Mouse (Mus musculus) hindbrain, embryonic 13.5 days (tissue): ENCODE data around the gene Mogat2. TPM values are rescaled to one million over a fixed set of nuclear protein-coding genes. Genes with fewer than 3 reads are reported as not detected.

Experiments used
- ATAC-seq: fragments of 200-750 bp; cut with Nextera tagmentation; 2 replicates; pipeline ENCODE4 v1.8.0; 2017; ENCODE audit warnings: moderate TSS enrichment; ENCODE audit not compliant: low FRiP score
- H3K27ac ChIP-seq: fragments of 300-500 bp; sonication (generic); 2 replicates; pipeline ENCODE4 v1.5.1; 2015; ENCODE audit warnings: inconsistent platforms, mild to moderate bottlenecking, moderate library complexity
- H3K27me3 ChIP-seq: fragments of 300-500 bp; sonication (generic); 2 replicates; pipeline ENCODE4 v1.6.1; 2015; ENCODE audit warnings: mild to moderate bottlenecking, inconsistent platforms
- H3K36me3 ChIP-seq: fragments of 300-500 bp; sonication (generic); 2 replicates; pipeline ENCODE4 v1.6.1; 2015; ENCODE audit warnings: mild to moderate bottlenecking, inconsistent platforms
- H3K4me1 ChIP-seq: fragments of 300-500 bp; sonication (generic); replicated peaks from 2 replicates; pipeline ENCODE4 v1.6.1; 2015; ENCODE audit warnings: inconsistent platforms
- H3K4me2 ChIP-seq: fragments of 300-500 bp; sonication (generic); 2 replicates; pipeline ENCODE4 v1.6.1; 2015; ENCODE audit warnings: inconsistent platforms, mild to moderate bottlenecking, moderate library complexity
- H3K4me3 ChIP-seq: fragments of 300-500 bp; sonication (generic); 2 replicates; pipeline ENCODE4 v1.5.1; 2015; ENCODE audit warnings: mild to moderate bottlenecking, inconsistent platforms
- H3K9ac ChIP-seq: fragments of 300-500 bp; sonication (generic); 2 replicates; pipeline ENCODE4 v1.6.1; 2015; ENCODE audit warnings: mild to moderate bottlenecking, inconsistent platforms
- H3K9me3 ChIP-seq: fragments of 300-500 bp; sonication (generic); 2 replicates; pipeline ENCODE4 v1.6.1; 2016; ENCODE audit warnings: inconsistent platforms
- WGBS: fragments of 180-500 bp; shearing (Covaris S2); methylation state at CpG from one replicate; pipeline ENCODE4 v1.1.7; 2015; 5-methylcytosine and 5-hydroxymethylcytosine counted together
- polyA plus RNA-seq: library from polyadenylated mRNA; unstranded; fragments of >200 nt; fragmentation: Nextera tagmentation; extraction: Ambion mirVana; gene quantifications from 2 replicates; pipeline ENCODE4 v1.2.1, GENCODE M21; 2015

Mogat2 gene
- polyA plus RNA-seq, 1 experiment from 2014 or later, result 3.1 TPM

DNA sequence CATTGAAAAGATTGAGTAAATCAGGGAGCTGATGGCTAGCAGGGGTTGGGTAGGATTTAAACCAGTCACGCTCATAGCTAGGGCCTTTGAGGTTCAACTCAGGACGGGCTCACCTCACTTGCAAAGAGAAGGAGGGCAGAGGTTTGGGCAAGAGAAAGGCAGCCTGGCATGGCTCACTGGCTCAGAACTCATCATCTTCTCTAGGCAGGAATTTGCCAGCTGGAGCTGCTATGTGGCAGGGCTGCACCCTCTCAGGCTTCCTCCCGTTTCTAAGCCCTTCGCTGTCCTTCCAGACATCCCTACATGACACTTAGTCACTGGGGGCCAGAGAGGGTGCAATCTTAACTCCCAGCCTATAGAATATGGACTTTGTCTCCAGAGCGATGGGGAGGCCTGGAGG is 51.0 kb downstream of the Mogat2 start:
- WGBS, result 85% methylated on average over 5 of the region's 5 CpGs
- no peak overlapping the region for H3K4me3 ChIP-seq
- H3K4me2 ChIP-seq, result no peak overlapping the region
- ATAC-seq, result no peak
- peaks cover 7% of the 10 kb centered on the region for H3K4me1 ChIP-seq
- H3K9me3 ChIP-seq, result no peaks in the 10 kb centered on the region
- H3K27ac ChIP-seq, result no peak overlapping the region
- H3K27me3 ChIP-seq, result peaks cover 20% of the 10 kb centered on the region
- no peaks in the 10 kb centered on the region for H3K36me3 ChIP-seq
- no peak overlapping the region for H3K9ac ChIP-seq

DNA sequence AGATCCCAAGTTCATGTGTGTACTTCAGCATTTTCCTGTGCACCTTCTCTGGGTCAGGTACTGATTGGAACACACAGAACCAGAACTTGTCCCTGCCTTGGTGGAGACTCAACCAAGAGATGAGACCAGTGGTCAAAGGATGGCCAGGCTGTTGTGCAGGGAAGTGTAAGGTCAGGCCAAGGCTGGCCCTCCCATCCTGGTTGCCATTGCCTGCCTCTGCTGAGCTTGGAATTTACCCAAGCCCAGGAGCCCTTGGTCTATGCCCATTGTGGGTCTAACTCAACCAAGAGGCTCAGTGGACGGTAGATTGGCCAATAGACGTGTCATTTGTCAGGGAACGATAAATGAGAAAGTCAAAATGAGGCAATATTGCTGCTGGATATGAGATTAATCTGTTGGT is 53.0 kb downstream of the Mogat2 start:
- Histone ChIP-seq H3K36me3 (no peaks in the 10 kb centered on the region), H3K4me2 (no peak overlapping the region)
- WGBS, result 88% methylated on average over 3 of the region's 3 CpGs

GRCm38 (mm10) chr7:99183751-99184150 is 54.7 kb downstream of the Mogat2 start:
- WGBS, result 76% methylated on average over 6 of the region's 6 CpGs
- Histone ChIP-seq H3K9ac (no peak overlapping the region), H3K9me3 (no peaks in the 10 kb centered on the region), H3K4me3 (no peak overlapping the region), H3K4me2 (peak overlapping the region; percentile 93; the same call in 1 of the 2 replicates), H3K4me1 (peaks cover 22% of the 10 kb centered on the region), H3K27ac (no peak overlapping the region), H3K36me3 (no peaks in the 10 kb centered on the region), H3K27me3 (peaks cover 28% of the 10 kb centered on the region)
- ATAC-seq, result no peak

More for the DNA sequence above, 53.0 kb downstream of the Mogat2 start:
- peaks cover 28% of the 10 kb centered on the region for H3K27me3 ChIP-seq
- peaks cover 22% of the 10 kb centered on the region for H3K4me1 ChIP-seq
- no peak overlapping the region for H3K27ac ChIP-seq
- no peak overlapping the region for H3K9ac ChIP-seq
- H3K9me3 ChIP-seq, result no peaks in the 10 kb centered on the region
- ATAC-seq, result no peak
- H3K4me3 ChIP-seq, result no peak overlapping the region

- H3K4me2 ChIP-seq, result peak within 1 kb of the TSS; percentile 93
- H3K9ac ChIP-seq, result peak within 1 kb of the TSS; percentile 91
- no peaks in the 10 kb centered on the region for H3K9me3 ChIP-seq
- no peaks in the 10 kb centered on the region for H3K36me3 ChIP-seq
- H3K4me3 ChIP-seq, result peak within 1 kb of the TSS; percentile 76
- peaks cover 24% of the 10 kb centered on the region for H3K4me1 ChIP-seq
- WGBS, result under 1% methylated on average over 63 of the region's 63 CpGs
- ATAC-seq, result peak; percentile 95
- H3K27ac ChIP-seq, result peak within 1 kb of the TSS; percentile 80
- peaks cover 25% of the 10 kb centered on the region for H3K27me3 ChIP-seq
Measured at GRCm38 (mm10) chr7:99182432-99183172, 55.8 kb downstream of the Mogat2 start, which contains the start of gene Dgat2. TSS of gene Dgat2 (minus strand) at chr7:99182719.

- peak overlapping the region; percentile 76 for H3K4me3 ChIP-seq
- H3K9ac ChIP-seq, result peak overlapping the region; percentile 91
- peaks cover 27% of the 10 kb centered on the region for H3K4me1 ChIP-seq
- H3K9me3 ChIP-seq, result no peaks in the 10 kb centered on the region
- no peak for ATAC-seq
- H3K36me3 ChIP-seq, result no peaks in the 10 kb centered on the region
- peak overlapping the region; percentile 93 for H3K4me2 ChIP-seq
- H3K27ac ChIP-seq, result no peak overlapping the region
- 21% methylated on average over 14 of the region's 14 CpGs for WGBS
- H3K27me3 ChIP-seq, result peaks cover 25% of the 10 kb centered on the region
Measured at GRCm38 (mm10) chr7:99181619-99182431, 56.6 kb downstream of the Mogat2 start.

GRCm38 (mm10) chr7:99180162-99180561 is 58.3 kb downstream of the Mogat2 start:
- H3K9ac ChIP-seq, result no peak overlapping the region
- no peaks in the 10 kb centered on the region for H3K36me3 ChIP-seq
- H3K27me3 ChIP-seq, result peaks cover 19% of the 10 kb centered on the region
- no peaks in the 10 kb centered on the region for H3K9me3 ChIP-seq
- no peak overlapping the region for H3K4me3 ChIP-seq
- H3K4me2 ChIP-seq, result no peak overlapping the region
- H3K27ac ChIP-seq, result no peak overlapping the region
- peaks cover 27% of the 10 kb centered on the region for H3K4me1 ChIP-seq
- 86% methylated on average over 1 of the region's 1 CpGs for WGBS
- no peak for ATAC-seq

- no peak for ATAC-seq
- H3K4me2 ChIP-seq, result no peak overlapping the region
- H3K27me3 ChIP-seq, result peaks cover 17% of the 10 kb centered on the region
- peaks cover 29% of the 10 kb centered on the region for H3K4me1 ChIP-seq
- H3K9me3 ChIP-seq, result no peaks in the 10 kb centered on the region
- WGBS, result 97% methylated on average over 9 of the region's 9 CpGs
- H3K36me3 ChIP-seq, result no peaks in the 10 kb centered on the region
- no peak overlapping the region for H3K4me3 ChIP-seq
- no peak overlapping the region for H3K9ac ChIP-seq
- no peak overlapping the region for H3K27ac ChIP-seq
Measured at GRCm38 (mm10) chr7:99179271-99179670, 59.1 kb downstream of the Mogat2 start.

GRCm38 (mm10) chr7:99177386-99177785 is 61.0 kb downstream of the Mogat2 start:
- Histone ChIP-seq H3K4me3 (no peak overlapping the region), H3K9me3 (no peaks in the 10 kb centered on the region), H3K27me3 (peaks cover 9% of the 10 kb centered on the region), H3K9ac (no peak overlapping the region), H3K4me2 (no peak overlapping the region), H3K4me1 (peaks cover 25% of the 10 kb centered on the region), H3K36me3 (no peaks in the 10 kb centered on the region), H3K27ac (no peak overlapping the region)
- ATAC-seq, result no peak
- WGBS, result 52% methylated on average over 5 of the region's 5 CpGs

GRCm38 (mm10) chr7:99175666-99176065 is 62.8 kb downstream of the Mogat2 start:
- H3K27me3 ChIP-seq, result no peaks in the 10 kb centered on the region
- H3K4me2 ChIP-seq, result no peak overlapping the region
- ATAC-seq, result no peak
- no peak overlapping the region for H3K27ac ChIP-seq
- no peak overlapping the region for H3K4me3 ChIP-seq
- H3K4me1 ChIP-seq, result peaks cover 13% of the 10 kb centered on the region
- no peaks in the 10 kb centered on the region for H3K36me3 ChIP-seq
- WGBS, result 92% methylated on average over 9 of the region's 9 CpGs
- no peaks in the 10 kb centered on the region for H3K9me3 ChIP-seq
- no peak overlapping the region for H3K9ac ChIP-seq

DNA sequence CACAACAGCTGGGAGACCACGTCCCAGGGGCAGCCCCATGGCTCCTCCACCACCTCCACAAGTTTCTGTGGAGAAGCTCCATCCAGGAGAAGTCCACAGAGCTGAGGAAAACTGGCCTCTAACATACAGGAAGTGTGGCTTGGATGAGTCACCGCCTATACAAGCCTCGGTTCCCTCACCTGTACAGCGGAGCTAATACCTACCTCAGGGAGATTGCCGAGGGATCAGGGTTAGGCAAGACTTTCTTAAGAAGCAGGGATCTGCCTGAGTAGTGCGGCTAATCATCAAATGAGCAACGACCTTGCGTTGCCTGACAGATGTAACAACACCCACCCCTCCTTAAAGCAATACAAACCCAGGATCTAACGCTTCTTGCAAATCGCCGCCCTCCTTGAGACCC is 63.3 kb downstream of the Mogat2 start:
- Histone ChIP-seq H3K36me3 (no peaks in the 10 kb centered on the region), H3K27me3 (no peaks in the 10 kb centered on the region), H3K4me1 (peaks cover 11% of the 10 kb centered on the region; the same call in 1 of the 2 replicates), H3K4me3 (no peak overlapping the region), H3K9ac (no peak overlapping the region), H3K27ac (no peak overlapping the region), H3K4me2 (no peak overlapping the region), H3K9me3 (no peaks in the 10 kb centered on the region)
- 87% methylated on average over 11 of the region's 11 CpGs for WGBS
- ATAC-seq, result no peak

GRCm38 (mm10) chr7:99174006-99174405 is 64.4 kb downstream of the Mogat2 start:
- Histone ChIP-seq H3K27ac (no peak overlapping the region), H3K9me3 (no peaks in the 10 kb centered on the region), H3K4me2 (no peak overlapping the region), H3K9ac (no peak overlapping the region), H3K36me3 (no peaks in the 10 kb centered on the region), H3K27me3 (no peaks in the 10 kb centered on the region), H3K4me1 (peaks cover 11% of the 10 kb centered on the region; the same call in 1 of the 2 replicates), H3K4me3 (no peak overlapping the region)
- ATAC-seq, result no peak
- 81% methylated on average over 4 of the region's 4 CpGs for WGBS

- Histone ChIP-seq H3K4me2 (no peak overlapping the region), H3K9me3 (no peaks in the 10 kb centered on the region), H3K9ac (no peak overlapping the region), H3K4me1 (peaks cover 11% of the 10 kb centered on the region; the same call in 1 of the 2 replicates), H3K27me3 (no peaks in the 10 kb centered on the region), H3K4me3 (no peak overlapping the region), H3K36me3 (no peaks in the 10 kb centered on the region), H3K27ac (no peak overlapping the region)
- ATAC-seq, result no peak
- WGBS, result 94% methylated on average over 6 of the region's 6 CpGs
Measured at GRCm38 (mm10) chr7:99172898-99173297, 65.5 kb downstream of the Mogat2 start.
